Mouse (Mus musculus) kidney, adult 9 months (tissue): ENCODE data around the gene Gin1.

Experiments
- DNase-seq: peaks from one replicate; pipeline ENCODE4 v3.0.0; 2022

Gene Gin1

DNA sequence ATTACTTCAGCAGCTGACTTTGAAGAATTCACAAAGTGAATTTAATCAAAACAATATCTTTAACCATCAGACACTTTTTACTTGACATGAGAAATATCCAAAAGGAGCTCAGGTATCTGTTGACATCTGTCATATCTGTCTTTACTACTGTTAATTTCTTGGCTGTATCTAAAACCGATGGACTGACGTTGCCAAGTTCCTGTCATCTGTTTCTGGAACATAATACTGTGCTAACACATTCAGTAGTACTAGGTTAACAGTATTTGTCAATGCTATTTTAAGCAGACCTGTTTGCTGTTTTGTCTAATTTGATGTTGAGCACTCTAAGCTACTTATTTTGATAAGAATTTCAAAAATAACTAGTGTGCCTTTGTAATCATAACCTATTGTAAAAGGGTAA lies 18.5 kb downstream of the Gin1 start:
- DNase-seq, result no peak

DNA sequence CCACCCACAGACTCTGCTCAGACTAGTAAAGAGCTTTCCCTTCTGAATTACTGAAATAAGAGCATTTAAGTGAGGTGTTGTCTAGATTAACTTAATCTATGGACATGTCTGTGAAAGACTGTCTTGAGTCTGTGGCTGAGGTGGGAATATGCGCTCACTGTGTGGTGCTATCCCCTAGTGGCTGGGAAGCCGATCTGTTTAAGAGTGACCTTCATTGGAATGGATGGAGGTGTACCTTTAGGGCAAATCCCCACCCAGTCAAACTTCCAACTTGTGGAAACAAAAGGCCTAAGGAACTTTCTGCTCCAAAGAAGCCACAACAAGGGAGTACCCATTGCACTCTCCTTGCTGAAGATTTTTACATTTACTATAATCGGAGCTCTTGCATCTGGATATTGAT lies 24.1 kb downstream of the Gin1 start:
- no peak for DNase-seq

DNA sequence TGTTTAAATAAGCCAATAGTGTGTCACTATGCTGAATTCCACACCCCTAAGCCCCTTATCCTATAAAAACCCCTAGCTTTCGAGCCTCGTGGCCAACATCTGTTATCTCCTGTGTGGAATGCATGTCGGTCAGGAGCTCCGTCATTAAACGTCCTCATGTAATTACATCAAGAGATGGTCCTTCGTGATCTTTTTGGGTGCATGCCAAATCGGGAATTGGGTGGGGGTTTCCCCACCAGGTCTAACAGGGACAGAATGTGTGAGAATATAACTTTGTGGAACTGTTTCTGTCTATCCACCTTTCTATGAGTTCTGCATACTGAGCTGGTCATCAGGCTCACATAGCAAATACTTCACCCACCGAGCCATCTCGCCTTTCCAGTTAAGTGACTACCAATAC lies 26.0 kb downstream of the Gin1 start:
- DNase-seq, result no peak

DNA sequence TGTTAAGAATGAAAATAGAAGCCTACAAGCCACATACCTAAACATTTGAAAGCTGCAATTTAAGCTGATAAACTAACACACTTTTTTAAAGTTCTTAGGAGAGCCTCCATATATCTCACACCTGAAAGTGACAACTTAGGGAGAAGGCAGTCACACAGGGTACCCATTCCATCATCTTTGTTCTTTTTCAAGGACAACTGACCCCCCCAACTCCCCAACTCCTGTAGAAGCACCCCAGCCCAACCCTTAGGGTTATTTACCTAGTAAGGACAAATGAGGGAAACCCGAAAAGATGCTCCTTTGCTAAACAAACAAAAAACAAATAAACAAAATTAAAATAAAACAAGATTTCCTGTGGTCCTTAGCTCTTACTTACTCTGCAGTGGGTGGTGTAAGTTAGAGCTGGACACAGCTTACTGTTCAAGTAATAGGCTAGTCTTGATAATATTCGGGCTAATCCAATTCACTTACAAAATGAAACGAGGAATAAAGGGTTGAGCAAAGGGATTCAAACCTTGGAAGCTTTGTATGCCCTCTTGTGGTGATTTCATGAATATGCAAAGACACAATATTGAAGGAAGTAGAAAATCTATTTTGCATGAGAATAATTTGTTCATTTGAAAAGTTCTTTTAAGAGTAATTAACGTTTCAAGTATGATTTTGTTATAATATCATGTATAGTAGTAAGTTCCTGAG lies 32.4 kb downstream of the Gin1 start:
- peak; percentile 7 for DNase-seq

DNA sequence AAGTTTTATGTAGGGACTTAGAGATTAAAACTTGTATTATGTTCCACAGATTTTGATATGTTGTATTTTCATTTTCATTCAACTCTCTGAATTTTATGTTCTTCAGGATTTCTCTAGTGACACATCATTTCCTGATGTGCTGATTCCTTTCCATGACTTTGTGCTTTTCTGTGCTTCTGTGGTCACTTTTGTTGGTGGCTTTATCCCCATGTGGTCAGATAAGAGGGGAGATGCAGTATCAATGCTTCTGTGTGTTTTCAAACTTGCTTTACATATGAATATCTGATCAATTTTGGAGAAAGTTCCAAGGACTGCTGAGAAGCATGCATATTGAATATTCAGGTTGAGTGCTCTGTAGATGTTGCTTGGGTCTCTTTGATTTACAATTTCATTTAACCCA lies 34.5 kb downstream of the Gin1 start:
- DNase-seq, result no peak

DNA sequence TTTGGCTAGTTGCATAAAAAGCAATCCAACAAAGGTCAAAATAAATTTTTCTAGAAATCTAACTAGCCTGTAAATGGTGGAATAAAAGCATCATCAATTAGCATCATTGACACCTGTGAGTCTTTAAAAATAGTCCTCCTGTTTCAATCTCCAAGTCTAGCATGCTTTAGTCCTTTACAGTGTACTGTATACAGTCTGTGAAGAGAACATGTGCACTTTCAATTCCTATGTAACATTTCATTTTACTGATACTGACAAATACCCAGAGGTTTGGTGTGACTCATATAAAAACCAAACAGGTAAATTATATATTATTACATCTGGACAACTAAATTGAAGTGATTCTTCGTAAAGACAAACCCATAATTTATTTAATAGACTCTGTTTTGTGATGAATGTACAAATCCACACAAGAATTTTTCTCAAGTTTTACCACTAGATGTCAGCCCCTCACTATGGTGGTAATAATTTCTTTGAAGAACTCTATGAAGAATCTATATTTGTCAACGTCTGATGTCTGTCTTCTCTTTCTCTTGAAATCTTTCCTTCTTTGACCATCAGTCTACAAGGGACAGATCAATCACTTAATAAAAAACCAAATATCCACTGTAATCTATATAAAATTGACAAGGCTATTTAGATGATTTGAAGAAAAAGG lies 39.4 kb downstream of the Gin1 start:
- peak; percentile 19 for DNase-seq

DNA sequence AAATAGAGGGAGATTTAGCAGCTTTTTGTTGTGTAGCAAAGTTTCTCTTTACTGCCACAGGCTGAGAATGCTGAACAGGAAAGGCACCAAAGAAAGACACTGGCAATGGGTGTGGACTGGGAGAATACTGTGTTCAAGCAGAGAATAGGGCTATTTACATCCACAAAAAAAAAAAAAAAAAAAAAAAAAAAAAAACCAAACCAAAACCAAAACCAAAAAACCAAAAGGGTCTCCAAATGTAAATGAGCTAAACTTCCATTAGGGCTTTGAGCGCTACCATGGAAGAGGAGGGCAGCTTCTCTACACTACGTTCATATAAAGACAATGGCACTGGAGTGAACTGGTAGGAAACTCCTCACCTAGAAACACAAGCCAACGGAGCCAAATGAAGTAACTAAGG lies 51.3 kb downstream of the Gin1 start:
- DNase-seq, result no peak

DNA sequence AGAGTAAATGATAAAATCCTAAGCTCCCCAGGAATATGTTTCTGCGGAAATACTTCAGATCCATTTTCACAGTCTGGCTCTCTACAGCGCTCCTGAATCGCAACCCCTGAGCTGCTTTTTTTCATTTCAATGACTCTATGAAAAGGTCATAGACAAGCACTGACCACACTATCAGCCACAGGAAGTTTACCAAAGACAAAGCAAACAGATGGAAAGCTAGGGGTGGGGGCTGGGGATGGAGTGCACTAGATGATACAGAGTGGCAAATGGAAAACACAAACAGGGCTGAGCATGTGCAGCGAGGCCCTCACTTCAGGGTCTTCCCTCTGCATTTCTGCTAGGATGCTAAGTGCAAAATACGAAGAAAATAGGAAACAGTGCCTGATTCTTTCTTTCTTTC lies 52.2 kb downstream of the Gin1 start:
- no peak for DNase-seq

DNA sequence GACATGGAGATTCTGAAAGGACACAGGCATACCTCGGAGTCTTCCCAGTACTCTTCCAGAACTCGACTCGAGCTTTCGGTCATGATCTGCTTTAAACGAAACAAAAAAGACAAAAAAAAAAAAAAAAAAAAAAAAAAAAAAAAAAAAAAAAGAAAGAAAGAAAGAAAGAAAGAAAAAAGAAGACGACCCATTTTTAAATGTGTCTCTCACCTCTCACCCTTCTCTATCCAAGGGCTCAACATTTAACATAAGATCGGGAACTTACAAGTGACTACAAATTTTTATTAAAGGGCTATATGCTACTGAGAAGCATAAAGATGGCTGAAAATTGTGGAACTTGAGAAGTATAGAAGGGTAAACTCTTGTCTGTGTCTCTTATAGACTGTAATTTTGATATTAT lies 52.9 kb downstream of the Gin1 start:
- no peak for DNase-seq

DNA sequence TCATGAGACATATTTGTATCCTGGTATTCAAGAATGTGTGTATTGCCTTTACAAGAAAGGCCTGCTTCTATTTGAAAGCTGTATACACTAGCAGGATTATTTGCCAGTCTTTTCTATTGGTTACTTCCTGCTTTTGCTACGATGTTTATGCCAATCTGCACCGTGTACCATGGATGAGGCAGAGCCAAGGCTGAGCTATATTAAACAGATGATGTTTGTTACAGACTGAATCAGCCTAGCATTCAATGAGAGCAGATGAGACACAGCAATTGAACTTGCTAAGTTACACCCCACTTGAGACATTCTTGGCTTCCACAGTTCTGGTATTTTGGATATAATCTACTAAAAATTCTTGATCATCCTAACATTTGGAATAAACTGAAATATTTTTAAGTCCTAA lies 57.6 kb downstream of the Gin1 start:
- DNase-seq, result no peak

DNA sequence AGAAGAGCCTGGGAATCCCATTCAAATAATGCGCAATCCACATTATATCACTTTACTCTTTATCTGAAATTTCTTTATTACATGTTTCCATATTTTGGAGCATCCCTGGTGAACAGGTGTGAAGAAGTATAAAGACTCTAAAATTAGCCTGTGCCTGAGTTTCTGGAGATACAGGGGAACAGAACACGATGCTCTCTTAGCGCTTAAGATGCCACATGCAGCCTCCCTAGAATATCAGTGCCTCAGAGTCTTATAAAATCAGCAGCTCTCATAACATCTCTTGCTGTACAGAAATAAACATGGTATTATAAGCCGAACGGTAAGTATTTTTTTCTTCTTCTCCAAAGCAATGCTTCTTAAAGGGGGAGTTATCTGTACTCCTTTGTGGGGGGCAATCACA lies 58.1 kb downstream of the Gin1 start:
- no peak for DNase-seq

DNA sequence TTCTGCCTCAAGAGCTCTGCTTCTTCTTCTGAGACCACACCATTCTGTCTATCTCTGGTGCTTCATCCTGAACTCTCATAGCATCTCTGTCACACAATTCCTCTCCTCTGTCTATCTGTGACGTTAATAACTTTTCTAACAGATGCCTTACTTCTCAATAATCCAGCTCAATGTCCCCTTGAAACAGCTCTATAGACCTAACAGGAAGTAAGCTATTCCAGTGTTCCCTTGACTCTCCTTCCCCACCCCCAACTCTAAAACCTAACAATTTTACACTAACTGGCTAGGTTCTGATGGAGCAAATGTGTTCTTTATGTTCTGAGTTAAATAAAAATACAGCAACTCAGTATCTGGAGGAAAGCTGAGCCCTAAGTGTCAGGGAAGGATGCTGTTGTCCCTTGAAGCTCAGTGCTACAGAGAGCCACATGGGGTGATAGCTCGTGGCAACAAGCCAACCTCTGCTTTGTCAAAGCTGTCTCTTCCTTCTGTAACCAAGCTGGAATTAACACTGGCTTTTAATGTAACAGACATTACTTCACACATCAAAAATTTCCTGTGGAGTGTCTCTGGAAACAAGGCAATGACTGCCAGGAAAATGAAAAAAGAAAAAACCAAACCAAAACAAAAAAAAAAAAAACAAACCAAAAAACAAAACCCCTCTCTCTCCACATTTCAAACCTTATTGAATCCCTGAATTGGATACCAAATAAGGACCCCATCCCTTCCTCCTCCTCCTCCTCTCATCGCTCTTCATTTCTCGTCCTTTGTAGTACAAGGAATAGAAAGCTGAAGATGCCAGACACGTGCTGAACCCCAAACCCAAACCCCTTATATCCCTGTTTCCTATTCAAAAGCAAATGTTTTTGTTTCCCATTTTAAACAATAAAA lies 63.7 kb downstream of the Gin1 start:
- DNase-seq, result peak; percentile 11

DNA sequence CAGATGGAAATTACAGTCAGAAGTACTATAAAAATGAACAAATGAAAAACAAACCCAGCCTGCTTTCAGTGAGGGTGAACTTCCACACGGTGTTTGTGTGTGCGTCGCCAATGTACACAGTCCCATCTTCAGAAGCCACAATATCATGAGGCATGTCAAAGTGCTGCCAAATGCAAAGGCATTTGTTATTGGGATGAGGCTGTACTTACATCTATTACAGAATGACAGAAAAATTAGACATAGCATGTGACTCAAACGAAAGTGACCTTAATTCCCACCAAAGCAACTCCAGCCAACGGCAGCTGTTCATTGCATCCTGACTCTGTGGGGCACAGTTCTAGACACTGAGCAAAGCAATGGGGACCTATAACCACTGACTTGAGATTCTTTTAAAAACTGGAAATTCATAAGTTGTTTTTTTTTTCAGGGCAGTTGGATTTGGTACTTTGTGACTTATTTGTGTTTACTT lies 64.4 kb downstream of the Gin1 start:
- no peak for DNase-seq
